8 mouse cellular contexts compared by ENCODE assay signal in the genomic region with DNA sequence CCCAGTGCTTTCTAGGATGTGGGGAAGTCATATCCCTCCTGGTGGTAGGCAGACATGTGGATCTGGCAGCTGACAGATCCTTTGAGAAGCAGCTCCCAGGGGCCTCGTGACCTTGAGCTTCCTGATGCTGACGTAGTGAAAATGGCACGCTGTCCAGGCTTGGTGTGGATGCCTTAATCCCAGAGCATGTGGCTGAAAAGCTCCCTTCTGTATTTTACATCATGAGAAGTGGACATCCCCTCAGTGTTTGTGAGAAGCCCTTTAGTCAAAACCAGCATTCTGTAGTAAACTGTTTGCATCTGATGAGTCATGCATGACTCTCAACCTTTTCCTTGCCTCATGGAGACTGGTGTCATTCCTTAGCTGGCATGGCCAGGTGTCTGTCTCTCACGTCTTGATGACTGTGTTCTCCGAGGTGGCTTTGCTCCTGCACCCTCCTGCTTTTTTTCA. TPM values are rescaled to one million over a fixed set of nuclear protein-coding genes. Genes with fewer than 3 reads are reported as not detected.
DNase-seq lines count a peak whose midpoint lies in the region; ATAC-seq lines count a peak whose summit lies in the region.

No protein-coding gene starts in this region.

- no peaks in the 10 kb centered on the region for H3K9me3 ChIP-seq in embryonic facial prominence, embryonic 15.5 days (replicated peaks)
- H3K9me3 ChIP-seq in kidney, embryonic 14.5 days (ENCODE audit: control insufficient read depth, low read length) = no peaks in the 10 kb centered on the region

- no peaks in the 10 kb centered on the region for H3K27me3 ChIP-seq in embryonic facial prominence, embryonic 15.5 days
- H3K27me3 ChIP-seq in kidney, embryonic 14.5 days (ENCODE audit: control insufficient read depth, insufficient read depth, low read length) = no peaks in the 10 kb centered on the region

- no peak overlapping the region for H3K4me3 ChIP-seq in embryonic facial prominence, embryonic 15.5 days (replicated peaks)
- H3K4me3 ChIP-seq in kidney, embryonic 14.5 days (ENCODE audit: low read length) = no peak overlapping the region

- peaks cover 40% of the 10 kb centered on the region for H3K4me1 ChIP-seq in embryonic facial prominence, embryonic 15.5 days
- H3K4me1 ChIP-seq in kidney, embryonic 14.5 days (ENCODE audit: control insufficient read depth, insufficient read depth, low read length) = peaks cover 26% of the 10 kb centered on the region

- H3K27ac ChIP-seq in embryonic facial prominence, embryonic 15.5 days (replicated peaks) = peak overlapping the region; percentile 79
- peak overlapping the region; percentile 15; the same call in 1 of the 2 replicates for H3K27ac ChIP-seq in kidney, embryonic 14.5 days (ENCODE audit: low read depth, low read length)

- H3K9ac ChIP-seq in embryonic facial prominence, embryonic 15.5 days = no peak overlapping the region
- no peak overlapping the region for H3K9ac ChIP-seq in kidney, embryonic 14.5 days (ENCODE audit: low read depth, low read length)

- no peak for ATAC-seq in embryonic facial prominence, embryonic 15.5 days (ENCODE audit: insufficient number of reproducible peaks, low FRiP score, low TSS enrichment, low read depth)
- no peak for ATAC-seq in kidney, embryonic 14.5 days (ENCODE audit: low FRiP score, low TSS enrichment)

- peaks cover 5% of the 10 kb centered on the region; the same call in 1 of the 2 replicates for H3K36me3 ChIP-seq in embryonic facial prominence, embryonic 15.5 days
- no peaks in the 10 kb centered on the region for H3K36me3 ChIP-seq in kidney, embryonic 14.5 days (ENCODE audit: control insufficient read depth, insufficient read depth, low read length)

- peak; percentile 78 to 87 for DNase-seq in adrenal gland, adult (ENCODE audit: inconsistent age in 2 of 2, low spot score in 1 of 2)
- DNase-seq in adrenal gland, postnatal 4 days (ENCODE audit: low spot score in 2 of 2) = no peak
- DNase-seq in 416B (ENCODE audit: low read depth) = peak; percentile 73
- no peak for DNase-seq in cerebellum, adult 9-11 months
- DNase-seq in thymus, postnatal 25 days = no peak
- no peak for DNase-seq in natural killer cell, adult 2 months (ENCODE audit: low spot score in 2 of 2)

- no peak overlapping the region for H3K4me2 ChIP-seq in embryonic facial prominence, embryonic 15.5 days (replicated peaks)
- no peak overlapping the region for H3K4me2 ChIP-seq in kidney, embryonic 14.5 days (replicated peaks; ENCODE audit: low read depth, low read length)

- WGBS in embryonic facial prominence, embryonic 15.5 days = 47% methylated on average over 5 of the region's 5 CpGs
- WGBS in kidney, embryonic 14.5 days = 40% methylated on average over 5 of the region's 5 CpGs

RNA-seq across cellular contexts. Expression of gene Ano6, which starts 14.4 kb away (rescaled TPM):
- total RNA-seq in adrenal gland, postnatal 4 days (2021) = 10 to 100 TPM; 72.2 to 75.9 TPM
- polyA plus RNA-seq in embryonic facial prominence, embryonic 15.5 days (2015; fragmentation: Nextera tagmentation; extraction: Ambion mirVana) = 50.3 and 51.5 TPM in 2 replicates
- 34.1 and 54.3 TPM in 2 replicates for polyA plus RNA-seq in kidney, embryonic 14.5 days (2014; fragmentation: Nextera tagmentation; extraction: Ambion mirVana)

Comparison
In these comparisons a context has a peak if more than half of its experiments do, and no peak if none do; other contexts are left out.
1. DNase-seq: peak in adrenal gland, adult (2 of 2) and 416B (single experiment); none in adrenal gland, postnatal 4 days (0 of 2), cerebellum, adult 9-11 months (single experiment), thymus, postnatal 25 days (single experiment) and natural killer cell, adult 2 months (0 of 2).